Mouse (Mus musculus): ENCODE measurements around the gene Imp4.
"Not testable (repeated sequence)": the region's sequence is repeated elsewhere in the genome, so short reads cannot be mapped to it uniquely, and the experiment has no call there.

Gene Imp4

GRCm38 (mm10) chr1:34439215-34439960 lies at the start of gene Imp4, which contains the start of gene Ccdc115:
Imp4 (plus strand) TSS chr1:34439851.
Ccdc115 (minus strand) TSS chr1:34439672.
- in situ Hi-C loops (cut with MboI, MseI), result no loop called here

GRCm38 (mm10) chr1:34396321-34396720 lies 43.3 kb upstream of the Imp4 start:
- in situ Hi-C loops (cut with MboI, MseI), result no loop called here

GRCm38 (mm10) chr1:34399182-34399953 lies 40.3 kb upstream of the Imp4 start:
- in situ Hi-C loops (cut with MboI, MseI), result no loop called here

GRCm38 (mm10) chr1:34428466-34428865 lies 11.2 kb upstream of the Imp4 start:
- in situ Hi-C loops (cut with MboI, MseI), result no loop called here

GRCm38 (mm10) chr1:34429281-34429680 lies 10.4 kb upstream of the Imp4 start:
- in situ Hi-C loops (cut with MboI, MseI), result no loop called here

GRCm38 (mm10) chr1:34430981-34431380 lies 8.7 kb upstream of the Imp4 start:
- in situ Hi-C loops (cut with MboI, MseI), result no loop called here

GRCm38 (mm10) chr1:34431431-34431830 lies 8.2 kb upstream of the Imp4 start:
- in situ Hi-C loops (cut with MboI, MseI), result no loop called here

GRCm38 (mm10) chr1:34432411-34432775 lies 7.3 kb upstream of the Imp4 start:
- in situ Hi-C loops (cut with MboI, MseI), result no loop called here

GRCm38 (mm10) chr1:34432776-34433481 lies 6.7 kb upstream of the Imp4 start:
- in situ Hi-C loops (cut with MboI, MseI), result no loop called here

GRCm38 (mm10) chr1:34433891-34434521 lies 5.6 kb upstream of the Imp4 start:
- in situ Hi-C loops (cut with MboI, MseI), result no loop called here

GRCm38 (mm10) chr1:34434660-34435160 lies 4.9 kb upstream of the Imp4 start:
- in situ Hi-C loops (cut with MboI, MseI), result no loop called here

GRCm38 (mm10) chr1:34435371-34436120 lies 4.1 kb upstream of the Imp4 start:
- in situ Hi-C loops (cut with MboI, MseI), result no loop called here

- in situ Hi-C loops (cut with MboI, MseI), result no loop called here
Measured at GRCm38 (mm10) chr1:34436374-34436773, 3.3 kb upstream of the Imp4 start.

- in situ Hi-C loops (cut with MboI, MseI), result not testable (repeated sequence)
Measured at GRCm38 (mm10) chr1:34437366-34437765, 2.3 kb upstream of the Imp4 start.

GRCm38 (mm10) chr1:34438381-34439051 lies 1.1 kb upstream of the Imp4 start:
- in situ Hi-C loops (cut with MboI, MseI), result no loop called here

GRCm38 (mm10) chr1:34439961-34440630 lies 445 bp downstream of the Imp4 start:
- in situ Hi-C loops (cut with MboI, MseI), result no loop called here

- in situ Hi-C loops (cut with MboI, MseI), result no loop called here
Measured at GRCm38 (mm10) chr1:34443124-34443523, 3.5 kb downstream of the Imp4 start.

GRCm38 (mm10) chr1:34458431-34458830 lies 18.8 kb downstream of the Imp4 start:
- in situ Hi-C loops (cut with MboI, MseI), result loop anchor here (25.0 kb wide), 1 partner anchor 1604 kb away; the partner anchor contains the start of gene Hs6st1

- in situ Hi-C loops (cut with MboI, MseI), result loop anchor here (25.0 kb wide), 1 partner anchor 1603 kb away; the partner anchor contains the start of gene Hs6st1
Measured at GRCm38 (mm10) chr1:34459284-34460060, 19.8 kb downstream of the Imp4 start, which contains the start of gene Ptpn18. Ptpn18 (plus strand) TSS chr1:34459762.

Measured in T-helper 2 cell (primary cell).